Mouse (Mus musculus): ENCODE data around the gene Eps8l3. TPM values are rescaled to one million over a fixed set of nuclear protein-coding genes. Genes with fewer than 3 reads are reported as not detected.

Gene Eps8l3
- total RNA-seq (2023) = not detected

DNA sequence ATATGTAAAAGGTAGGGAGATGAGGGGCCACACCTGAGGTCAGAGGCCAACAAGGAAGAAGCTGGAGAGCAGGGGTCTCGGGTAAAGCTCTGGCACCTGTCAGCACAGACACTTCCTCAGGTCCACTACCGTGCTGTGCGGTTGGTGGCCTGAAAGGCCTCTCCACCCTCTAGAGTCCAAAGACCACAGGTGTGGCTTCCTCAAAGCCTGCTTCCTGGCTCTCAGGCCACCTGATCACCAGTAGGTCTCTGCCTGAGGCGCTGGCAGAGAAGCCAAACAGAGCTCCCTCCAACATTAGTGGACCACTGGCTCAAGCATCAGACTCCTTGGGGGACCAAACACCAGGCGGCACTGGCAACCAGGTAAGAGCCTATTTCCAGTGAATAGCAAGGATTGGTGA, at the start of gene Eps8l3:
TSS of gene Eps8l3 (plus strand) at position 225 of the 400 bp plus-strand sequence.

DNA sequence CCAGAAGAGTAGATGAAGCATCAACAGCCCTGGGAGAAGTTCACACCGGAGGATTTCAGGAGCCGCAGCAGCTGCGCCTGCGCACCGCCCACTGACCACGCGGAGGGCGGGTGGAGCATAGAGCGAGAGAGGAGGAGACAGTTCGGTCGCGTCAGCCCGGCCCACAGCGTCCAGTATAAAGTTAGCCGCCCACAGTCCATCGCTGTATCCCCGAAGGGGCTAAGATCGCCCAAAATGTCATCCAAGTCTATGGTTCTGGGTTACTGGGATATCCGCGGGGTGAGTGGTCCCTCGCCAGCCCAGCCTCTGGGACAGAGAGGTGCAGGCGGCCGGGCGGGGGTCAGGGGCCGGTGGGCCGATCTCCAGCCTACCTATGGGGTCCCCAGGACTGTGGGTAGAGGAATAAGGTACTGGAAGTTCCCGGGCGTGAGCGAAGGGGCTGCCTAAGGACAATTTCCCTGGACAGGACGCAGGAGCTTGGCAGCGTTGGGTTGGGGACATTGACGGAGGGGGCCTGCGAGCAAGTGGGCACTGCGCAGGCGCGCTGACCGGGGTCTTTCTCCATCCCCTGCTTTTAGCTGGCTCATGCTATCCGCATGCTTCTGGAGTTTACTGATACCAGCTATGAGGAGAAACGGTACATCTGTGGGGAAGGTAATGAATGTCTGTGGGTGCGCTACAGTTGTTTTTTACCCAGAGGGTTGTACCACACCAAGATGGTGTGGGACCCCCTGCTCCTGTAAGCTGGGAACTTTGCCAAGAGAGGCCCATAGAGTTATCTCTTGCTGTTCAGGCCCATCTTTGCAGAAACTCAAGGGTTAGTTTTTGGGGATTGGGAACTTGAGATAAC, 18.9 kb downstream of the Eps8l3 start, which contains the start of gene Gstm5:
TSS of gene Gstm5 (plus strand) at position 102 of the 850 bp plus-strand sequence.

DNA sequence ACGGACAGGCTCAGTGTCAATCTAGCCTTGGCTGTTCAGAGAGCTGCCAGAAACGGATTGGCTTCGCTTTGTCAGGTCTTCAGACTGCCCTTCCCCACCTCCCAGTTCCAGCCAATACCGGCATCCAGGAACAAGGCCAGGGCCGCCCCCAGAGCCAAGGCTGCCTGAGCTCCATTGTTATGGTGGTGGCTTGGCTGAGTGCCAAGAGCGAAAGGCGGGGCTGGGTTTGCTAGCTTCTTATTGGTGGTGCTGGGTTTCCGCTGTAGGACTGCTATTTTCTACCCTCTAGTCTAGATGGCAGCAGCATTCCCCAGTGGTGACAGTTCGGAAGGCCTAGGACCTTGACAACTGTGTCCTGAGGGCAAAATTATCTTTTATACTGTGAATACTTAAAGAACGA, 54.6 kb downstream of the Eps8l3 start, which contains the start of gene Gstm7:
TSS of gene Gstm7 (minus strand) at position 148 of the 400 bp plus-strand sequence.

Other genes starting within 250 kb of the Eps8l3 start
- gene Gm10961, start 245.9 kb upstream of the Eps8l3 start, total RNA-seq (2023) = not detected
- 10 to 100 TPM; 53.0 to 55.1 TPM for gene Strip1, start 245.5 kb upstream of the Eps8l3 start, total RNA-seq (2023)
- gene Ahcyl1, start 180.7 kb upstream of the Eps8l3 start, total RNA-seq (2023) = 10 to 100 TPM; 75.7 to 84.7 TPM
- 10 to 100 TPM in 1 of 2 experiments, 1 to 10 TPM in 1; 5.0 to 10.4 TPM for gene Csf1, start 116.8 kb upstream of the Eps8l3 start, total RNA-seq (2023)
- gene Gstm5, start 18.6 kb downstream of the Eps8l3 start, total RNA-seq (2023) = 1 to 10 TPM in 1 of 2 experiments, under 1 TPM in 1; 0.90 to 1.0 TPM
- gene Gstm7, start 54.6 kb downstream of the Eps8l3 start, total RNA-seq (2023) = 1 to 10 TPM; 1.5 to 2.7 TPM
- gene Gstm6, start 66.5 kb downstream of the Eps8l3 start, total RNA-seq (2023) = not detected
- not detected for gene Gstm3, start 92.1 kb downstream of the Eps8l3 start, total RNA-seq (2023)
- not detected for gene Gstm2, start 109.2 kb downstream of the Eps8l3 start, total RNA-seq (2023)
- gene Gstm1, start 140.7 kb downstream of the Eps8l3 start, total RNA-seq (2023) = 1 to 10 TPM; 3.6 to 4.9 TPM
- gene Gstm4, start 167.7 kb downstream of the Eps8l3 start, total RNA-seq (2023) = 1 to 10 TPM; 2.3 to 2.4 TPM
- gene Ampd2, start 209.4 kb downstream of the Eps8l3 start, total RNA-seq (2023) = 10 to 100 TPM; 35.9 TPM
- not detected for gene Gnat2, start 215.6 kb downstream of the Eps8l3 start, total RNA-seq (2023)

Data from T-cell, adult 66 days (primary cell).